Mouse (Mus musculus) testis, adult 2 months (tissue): ENCODE measurements around the gene Arhgap40.
A peak's percentile ranks its signal among the peaks of the same experiment; 100 is the strongest.

Source experiments
- CTCF ChIP-seq: fragments of 200-500 bp; IDR thresholded peaks from 2 replicates; pipeline ENCODE4 v1.5.1; 2012; ENCODE audit warnings: low read depth, mild to moderate bottlenecking, inconsistent platforms, low read length, moderate library complexity; ENCODE audit not compliant: control insufficient read depth, insufficient read depth, insufficient replicate concordance
- POLR2A ChIP-seq: fragments of 200-500 bp; IDR thresholded peaks from 2 replicates; pipeline ENCODE4 v1.6.1; 2012; ENCODE audit warnings: low read depth, mild to moderate bottlenecking, inconsistent platforms, low read length, moderate library complexity; ENCODE audit not compliant: control insufficient read depth

GRCm38 (mm10) chr2:158534090-158534489, 21.5 kb downstream of the Arhgap40 start:
- TF ChIP-seq CTCF: peak; percentile 75; the same call in 1 of the 2 replicates
- no peak for TF ChIP-seq POLR2A
